Mouse (Mus musculus) kidney, adult 2 months (tissue): ENCODE measurements around the gene Wwtr1. TPM values are rescaled to one million over a fixed set of nuclear protein-coding genes. Genes with fewer than 3 reads are reported as not detected.
A peak's percentile ranks its signal among the peaks of the same experiment; 100 is the strongest.

ENCODE experiments used
- DNase-seq: peaks from one replicate; pipeline ENCODE4 v3.0.0; 2021
- H3K27ac ChIP-seq: fragments of 200-500 bp; 2 replicates; pipeline ENCODE4 v1.5.1; 2012; ENCODE audit warnings: low read depth, low read length, control low read depth, inconsistent platforms; ENCODE audit not compliant: insufficient read depth
- H3K27me3 ChIP-seq: fragments of 200-500 bp; replicated peaks from 2 replicates; pipeline ENCODE4 v1.6.1; 2012; ENCODE audit warnings: mild to moderate bottlenecking, moderate library complexity, low read length, inconsistent platforms; ENCODE audit not compliant: control insufficient read depth, insufficient read depth
- H3K36me3 ChIP-seq: fragments of 200-500 bp; 2 replicates; pipeline ENCODE4 v1.6.1; 2012; ENCODE audit warnings: mild to moderate bottlenecking, moderate library complexity, low read length, inconsistent platforms; ENCODE audit not compliant: control insufficient read depth, insufficient read depth
- H3K4me1 ChIP-seq: fragments of 200-500 bp; 2 replicates; pipeline ENCODE4 v1.6.1; 2011; ENCODE audit warnings: low read length; ENCODE audit not compliant: control insufficient read depth, insufficient read depth
- H3K4me3 ChIP-seq: fragments of 200-500 bp; 2 replicates; pipeline ENCODE4 v1.5.1; 2011; ENCODE audit warnings: mild to moderate bottlenecking, low read depth, low read length, control low read depth; ENCODE audit not compliant: insufficient read depth
- CTCF ChIP-seq: fragments of 200-500 bp; conservative IDR thresholded peaks from 2 replicates; pipeline ENCODE4 v1.5.1; 2011; ENCODE audit warnings: low read depth, mild to moderate bottlenecking, control low read depth, low read length, moderate library complexity, mixed read lengths; ENCODE audit not compliant: insufficient read depth, insufficient read length
- POLR2A ChIP-seq: fragments of 200-500 bp; IDR thresholded peaks from one replicate; pipeline ENCODE4 v1.6.1; 2011; ENCODE audit warnings: low read depth, low read length, control low read depth
- WGBS: fragments of 180-500 bp; shearing (Covaris S2); methylation state at CpG from one replicate; pipeline ENCODE4 v1.1.7; 2018; 5-methylcytosine and 5-hydroxymethylcytosine counted together
- polyA plus RNA-seq: library from polyadenylated mRNA; depleted of rRNA; stranded (reverse); fragments of >200 nt; gene quantifications from 2 replicates; pipeline ENCODE4 v1.2.3, GENCODE M21; 2012; rRNA removed

The Wwtr1 gene
- polyA plus RNA-seq = 29.6 and 31.2 TPM in 2 replicates

GRCm38 (mm10) chr3:57575660-57576055 is at the start of gene Wwtr1:
Gene Wwtr1, minus strand, starts transcription at chr3:57575910.
- no peaks in the 10 kb centered on the region for H3K36me3 ChIP-seq
- WGBS = 1% methylated on average over 35 of the region's 36 CpGs
- H3K27me3 ChIP-seq = no peaks in the 10 kb centered on the region
- DNase-seq = peak; percentile 98
- H3K27ac ChIP-seq = peak within 1 kb of the TSS; percentile 98
- peak within 1 kb of the TSS; percentile 95 for H3K4me3 ChIP-seq
- TF ChIP-seq POLR2A (peak; percentile 79), CTCF (no peak)
- peaks cover 24% of the 10 kb centered on the region for H3K4me1 ChIP-seq

GRCm38 (mm10) chr3:57619718-57620117 is 44.0 kb upstream of the Wwtr1 start:
- DNase-seq = peak; percentile 59

GRCm38 (mm10) chr3:57615652-57616051 is 39.9 kb upstream of the Wwtr1 start:
- 69% methylated on average over 4 of the region's 4 CpGs for WGBS
- Histone ChIP-seq H3K36me3 (no peaks in the 10 kb centered on the region), H3K4me3 (no peak overlapping the region), H3K4me1 (no peaks in the 10 kb centered on the region), H3K27ac (no peak overlapping the region), H3K27me3 (no peaks in the 10 kb centered on the region)
- peak; percentile 14 for DNase-seq
- no peak for TF ChIP-seq CTCF
- no peak for TF ChIP-seq POLR2A

More at GRCm38 (mm10) chr3:57619718-57620117, 44.0 kb upstream of the Wwtr1 start:
- peak; percentile 74 for TF ChIP-seq CTCF
- TF ChIP-seq POLR2A = no peak
- no peaks in the 10 kb centered on the region for H3K27me3 ChIP-seq
- no peaks in the 10 kb centered on the region for H3K36me3 ChIP-seq
- 57% methylated on average over 4 of the region's 4 CpGs for WGBS
- H3K4me3 ChIP-seq = no peak overlapping the region
- H3K27ac ChIP-seq = no peak overlapping the region
- no peaks in the 10 kb centered on the region for H3K4me1 ChIP-seq

GRCm38 (mm10) chr3:57612430-57612997 is 36.8 kb upstream of the Wwtr1 start:
- Histone ChIP-seq H3K27me3 (no peaks in the 10 kb centered on the region), H3K36me3 (no peaks in the 10 kb centered on the region), H3K4me3 (no peak overlapping the region), H3K4me1 (no peaks in the 10 kb centered on the region), H3K27ac (no peak overlapping the region)
- 69% methylated on average over 3 of the region's 3 CpGs for WGBS
- TF ChIP-seq CTCF (no peak), POLR2A (no peak)
- no peak for DNase-seq

GRCm38 (mm10) chr3:57611776-57612175 is 36.1 kb upstream of the Wwtr1 start:
- DNase-seq = no peak
- 62% methylated on average over 7 of the region's 7 CpGs for WGBS
- Histone ChIP-seq H3K4me1 (no peaks in the 10 kb centered on the region), H3K27ac (no peak overlapping the region), H3K27me3 (no peaks in the 10 kb centered on the region), H3K4me3 (no peak overlapping the region), H3K36me3 (no peaks in the 10 kb centered on the region)
- TF ChIP-seq CTCF = no peak
- no peak for TF ChIP-seq POLR2A

- H3K36me3 ChIP-seq = no peaks in the 10 kb centered on the region
- 55% methylated on average over 1 of the region's 1 CpGs for WGBS
- no peak overlapping the region for H3K27ac ChIP-seq
- TF ChIP-seq CTCF (no peak), POLR2A (no peak)
- no peak overlapping the region for H3K4me3 ChIP-seq
- no peaks in the 10 kb centered on the region for H3K27me3 ChIP-seq
- H3K4me1 ChIP-seq = no peaks in the 10 kb centered on the region
- DNase-seq = no peak
Measured at GRCm38 (mm10) chr3:57604618-57605015, 28.9 kb upstream of the Wwtr1 start.

GRCm38 (mm10) chr3:57603891-57604617 is 28.3 kb upstream of the Wwtr1 start:
- Histone ChIP-seq H3K4me3 (no peak overlapping the region), H3K27ac (no peak overlapping the region), H3K27me3 (no peaks in the 10 kb centered on the region), H3K4me1 (no peaks in the 10 kb centered on the region), H3K36me3 (no peaks in the 10 kb centered on the region)
- peak; percentile 53 for DNase-seq
- 64% methylated on average over 5 of the region's 5 CpGs for WGBS
- TF ChIP-seq CTCF = no peak
- TF ChIP-seq POLR2A = no peak
